Mouse (Mus musculus) midbrain, embryonic 14.5 days (tissue): ENCODE measurements around the gene Klra1. TPM values are rescaled to one million over a fixed set of nuclear protein-coding genes. Genes with fewer than 3 reads are reported as not detected.

Experiments
- polyA plus RNA-seq: library from polyadenylated mRNA; unstranded; fragments of >200 nt; fragmentation: Nextera tagmentation; extraction: Ambion mirVana; gene quantifications from 2 replicates; pipeline ENCODE4 v1.2.1, GENCODE M21; 2014

Klra1 gene
- polyA plus RNA-seq, 1 experiment from 2014 or later: not detected

Other genes with a start within 250 kb of the Klra1 start
- gene Klra9, start 193.8 kb downstream of the Klra1 start, polyA plus RNA-seq: not detected in 2 replicates
- gene Klra7, start 153.6 kb downstream of the Klra1 start, polyA plus RNA-seq: not detected in 2 replicates
- not detected in 2 replicates for gene Klra10, start 104.9 kb downstream of the Klra1 start, polyA plus RNA-seq
- gene Klra3, start 49.3 kb downstream of the Klra1 start, polyA plus RNA-seq: not detected in 2 replicates